Mouse (Mus musculus) megakaryocyte, embryonic 14.5 days (primary cell): ENCODE measurements around the gene Tiparp. TPM values are rescaled to one million over a fixed set of nuclear protein-coding genes. Genes with fewer than 3 reads are reported as not detected.

ENCODE experiments used
- H3K27me3 ChIP-seq: replicated peaks from 2 replicates; pipeline ENCODE3; 2012; ENCODE audit warnings: inconsistent platforms
- H3K36me3 ChIP-seq: replicated peaks from 2 replicates; pipeline ENCODE3; 2012; ENCODE audit warnings: low read length, inconsistent platforms, mixed read lengths
- H3K4me1 ChIP-seq: 2 replicates; pipeline ENCODE4 v1.6.1; 2012; ENCODE audit warnings: inconsistent platforms
- H3K4me3 ChIP-seq: replicated peaks from 2 replicates; pipeline ENCODE3; 2012; ENCODE audit warnings: moderate library complexity, mild to moderate bottlenecking, inconsistent platforms
- H3K9me3 ChIP-seq: 2 replicates; pipeline ENCODE4 v1.6.1; 2012; ENCODE audit warnings: inconsistent platforms
- FLI1 ChIP-seq: IDR thresholded peaks from 2 replicates; pipeline ENCODE4 v1.6.1; 2012; ENCODE audit warnings: low read length, inconsistent platforms, mixed read lengths
- GATA1 ChIP-seq: IDR thresholded peaks from 3 replicates; pipeline ENCODE4 v1.6.1; 2012; ENCODE audit warnings: mixed read lengths, low read length, inconsistent platforms, borderline replicate concordance
- polyA plus RNA-seq: library from polyadenylated mRNA; stranded (reverse); fragments of >175 nt; gene quantifications from 2 replicates; pipeline ENCODE4 v1.2.3, GENCODE M21; 2012; ENCODE audit warnings: low replicate concordance; ENCODE audit not compliant: insufficient read depth

Tiparp gene
- polyA plus RNA-seq, 1 experiment: 0.38 TPM

GRCm38 (mm10) chr3:65528614-65529470 is 632 bp downstream of the Tiparp start:
- Histone ChIP-seq H3K27me3 (no peaks in the 10 kb centered on the region), H3K4me1 (peaks cover 17% of the 10 kb centered on the region), H3K4me3 (peak overlapping the region; percentile 100), H3K9me3 (no peaks in the 10 kb centered on the region), H3K36me3 (peaks cover 12% of the 10 kb centered on the region)
- TF ChIP-seq GATA1 (no peak), FLI1 (no peak)

- TF ChIP-seq GATA1 (no peak), FLI1 (no peak)
- peaks cover 17% of the 10 kb centered on the region for H3K4me1 ChIP-seq
Measured at GRCm38 (mm10) chr3:65529471-65530215, 1.4 kb downstream of the Tiparp start.

GRCm38 (mm10) chr3:65533014-65533413 is 4.8 kb downstream of the Tiparp start:
- TF ChIP-seq FLI1 (no peak), GATA1 (no peak)
- peaks cover 12% of the 10 kb centered on the region for H3K36me3 ChIP-seq
- H3K4me1 ChIP-seq: peaks cover 21% of the 10 kb centered on the region
- H3K4me3 ChIP-seq: no peak overlapping the region
- H3K27me3 ChIP-seq: no peaks in the 10 kb centered on the region
- no peaks in the 10 kb centered on the region for H3K9me3 ChIP-seq

More at GRCm38 (mm10) chr3:65529471-65530215, 1.4 kb downstream of the Tiparp start:
- H3K36me3 ChIP-seq: peaks cover 12% of the 10 kb centered on the region
- no peaks in the 10 kb centered on the region for H3K9me3 ChIP-seq
- no peaks in the 10 kb centered on the region for H3K27me3 ChIP-seq
- peak overlapping the region; percentile 100 for H3K4me3 ChIP-seq

GRCm38 (mm10) chr3:65533598-65533997 is 5.4 kb downstream of the Tiparp start:
- Histone ChIP-seq H3K36me3 (peaks cover 12% of the 10 kb centered on the region), H3K4me3 (no peak overlapping the region), H3K9me3 (no peaks in the 10 kb centered on the region), H3K4me1 (peaks cover 21% of the 10 kb centered on the region), H3K27me3 (no peaks in the 10 kb centered on the region)
- TF ChIP-seq GATA1: no peak
- TF ChIP-seq FLI1: no peak

- no peaks in the 10 kb centered on the region for H3K27me3 ChIP-seq
- TF ChIP-seq FLI1 (no peak), GATA1 (no peak)
Measured at GRCm38 (mm10) chr3:65534488-65534887, 6.3 kb downstream of the Tiparp start.

GRCm38 (mm10) chr3:65535087-65535761 is 7.0 kb downstream of the Tiparp start:
- H3K27me3 ChIP-seq: no peaks in the 10 kb centered on the region
- H3K4me1 ChIP-seq: peaks cover 11% of the 10 kb centered on the region; the same call in 1 of the 2 replicates
- no peak overlapping the region for H3K4me3 ChIP-seq
- peaks cover 12% of the 10 kb centered on the region for H3K36me3 ChIP-seq
- TF ChIP-seq GATA1: no peak
- TF ChIP-seq FLI1: no peak
- H3K9me3 ChIP-seq: no peaks in the 10 kb centered on the region

More at GRCm38 (mm10) chr3:65534488-65534887, 6.3 kb downstream of the Tiparp start:
- Histone ChIP-seq H3K4me3 (no peak overlapping the region), H3K9me3 (no peaks in the 10 kb centered on the region), H3K4me1 (peaks cover 16% of the 10 kb centered on the region), H3K36me3 (peaks cover 12% of the 10 kb centered on the region)

GRCm38 (mm10) chr3:65537288-65537687 is 9.1 kb downstream of the Tiparp start:
- Histone ChIP-seq H3K4me3 (no peak overlapping the region), H3K9me3 (no peaks in the 10 kb centered on the region), H3K36me3 (peaks cover 5% of the 10 kb centered on the region), H3K4me1 (peaks cover 11% of the 10 kb centered on the region; the same call in 1 of the 2 replicates), H3K27me3 (no peaks in the 10 kb centered on the region)
- no peak for TF ChIP-seq FLI1
- TF ChIP-seq GATA1: no peak

GRCm38 (mm10) chr3:65540906-65541551 is 12.8 kb downstream of the Tiparp start:
- Histone ChIP-seq H3K27me3 (no peaks in the 10 kb centered on the region), H3K4me3 (no peak overlapping the region), H3K36me3 (no peaks in the 10 kb centered on the region), H3K4me1 (peaks cover 8% of the 10 kb centered on the region; the same call in 1 of the 2 replicates), H3K9me3 (no peaks in the 10 kb centered on the region)
- no peak for TF ChIP-seq FLI1
- TF ChIP-seq GATA1: no peak

GRCm38 (mm10) chr3:65541552-65541935 is 13.3 kb downstream of the Tiparp start:
- Histone ChIP-seq H3K4me1 (peaks cover 8% of the 10 kb centered on the region; the same call in 1 of the 2 replicates), H3K36me3 (no peaks in the 10 kb centered on the region), H3K9me3 (no peaks in the 10 kb centered on the region), H3K4me3 (no peak overlapping the region), H3K27me3 (no peaks in the 10 kb centered on the region)
- TF ChIP-seq GATA1 (no peak), FLI1 (no peak)
